Mouse (Mus musculus): ENCODE results near the gene Wbp1. TPM values are rescaled to one million over a fixed set of nuclear protein-coding genes. Genes with fewer than 3 reads are reported as not detected.

The Wbp1 gene
- total and polyA plus RNA-seq, 2 experiments from 2014 or later = 101 to 209 TPM

DNA sequence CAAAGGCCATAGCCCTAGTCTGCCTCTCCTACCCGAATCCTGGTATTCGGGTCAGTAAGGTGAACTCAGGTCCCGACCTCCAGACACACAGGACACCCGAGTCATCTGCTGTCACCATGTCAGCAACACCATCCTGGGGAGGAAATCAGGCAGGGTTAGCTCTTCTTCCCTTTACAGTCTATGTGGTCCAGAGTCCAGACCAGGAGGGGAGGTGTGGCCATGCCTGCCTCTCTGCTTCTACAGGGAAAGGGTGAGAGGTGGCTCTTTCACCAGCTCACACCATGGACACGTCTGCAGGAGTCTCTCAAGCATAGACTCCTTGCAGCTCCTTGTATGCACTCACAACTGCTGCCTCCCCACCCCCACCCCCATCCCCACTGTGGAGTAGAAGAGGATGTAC, 32.1 kb upstream of the Wbp1 start:
- H3K9ac ChIP-seq (replicated peaks; ENCODE audit: low read length) = no peak overlapping the region
- no peak for TF ChIP-seq CTCF (IDR thresholded peaks at IDR 0.05; ENCODE audit: low read depth)
- no peak overlapping the region for H3K27ac ChIP-seq
- 79% methylated on average over 5 of the region's 5 CpGs for WGBS
- no peaks in the 10 kb centered on the region for H3K4me1 ChIP-seq (ENCODE audit: insufficient read depth, low read length)
- H3K4me3 ChIP-seq (ENCODE audit: low read length) = no peak overlapping the region
- ATAC-seq (no peak), DNase-seq (ENCODE audit: low spot score) (no peak)
- no peaks in the 10 kb centered on the region for H3K9me3 ChIP-seq (ENCODE audit: low read length)
- H3K4me2 ChIP-seq (ENCODE audit: low read depth, low read length) = no peak overlapping the region
- H3K27me3 ChIP-seq (ENCODE audit: insufficient read depth, low read length) = no peaks in the 10 kb centered on the region
- 0 out of 2 replicates have a peak, but pooled peaks cover 4% of the 10 kb centered on the region for H3K36me3 ChIP-seq (ENCODE audit: insufficient read depth, low read length)

- H3K9ac ChIP-seq (replicated peaks; ENCODE audit: low read length) = no peak overlapping the region
- H3K4me3 ChIP-seq (ENCODE audit: low read length) = no peak overlapping the region
- no peak for TF ChIP-seq CTCF (IDR thresholded peaks at IDR 0.05; ENCODE audit: low read depth)
- DNase-seq (ENCODE audit: low spot score) (no peak), ATAC-seq (no peak)
- no peaks in the 10 kb centered on the region for H3K4me1 ChIP-seq (ENCODE audit: insufficient read depth, low read length)
- no peaks in the 10 kb centered on the region for H3K27me3 ChIP-seq (ENCODE audit: insufficient read depth, low read length)
- H3K9me3 ChIP-seq (ENCODE audit: low read length) = no peaks in the 10 kb centered on the region
- no peak overlapping the region for H3K4me2 ChIP-seq (ENCODE audit: low read depth, low read length)
- H3K36me3 ChIP-seq (ENCODE audit: insufficient read depth, low read length) = 0 out of 2 replicates have a peak, but pooled peaks cover 4% of the 10 kb centered on the region
- no peak overlapping the region for H3K27ac ChIP-seq
- WGBS = 86% methylated on average over 12 of the region's 12 CpGs
Measured at GRCm38 (mm10) chr6:83153038-83153437, 31.7 kb upstream of the Wbp1 start.

GRCm38 (mm10) chr6:83151721-83152120, 30.4 kb upstream of the Wbp1 start:
- WGBS = 25% methylated on average over 8 of the region's 8 CpGs
- DNase-seq (ENCODE audit: low spot score) = no peak
- no peak for TF ChIP-seq CTCF (IDR thresholded peaks at IDR 0.05; ENCODE audit: low read depth)
- no peaks in the 10 kb centered on the region for H3K27me3 ChIP-seq (ENCODE audit: insufficient read depth, low read length)
- no peak overlapping the region for H3K4me3 ChIP-seq (ENCODE audit: low read length)
- no peak overlapping the region for H3K27ac ChIP-seq
- H3K9ac ChIP-seq (replicated peaks; ENCODE audit: low read length) = no peak overlapping the region
- H3K36me3 ChIP-seq (ENCODE audit: insufficient read depth, low read length) = 0 out of 2 replicates have a peak, but pooled peaks cover 4% of the 10 kb centered on the region
- no peak for ATAC-seq
- H3K9me3 ChIP-seq (ENCODE audit: low read length) = no peaks in the 10 kb centered on the region
- no peaks in the 10 kb centered on the region for H3K4me1 ChIP-seq (ENCODE audit: insufficient read depth, low read length)
- no peak overlapping the region for H3K4me2 ChIP-seq (ENCODE audit: low read depth, low read length)

DNA sequence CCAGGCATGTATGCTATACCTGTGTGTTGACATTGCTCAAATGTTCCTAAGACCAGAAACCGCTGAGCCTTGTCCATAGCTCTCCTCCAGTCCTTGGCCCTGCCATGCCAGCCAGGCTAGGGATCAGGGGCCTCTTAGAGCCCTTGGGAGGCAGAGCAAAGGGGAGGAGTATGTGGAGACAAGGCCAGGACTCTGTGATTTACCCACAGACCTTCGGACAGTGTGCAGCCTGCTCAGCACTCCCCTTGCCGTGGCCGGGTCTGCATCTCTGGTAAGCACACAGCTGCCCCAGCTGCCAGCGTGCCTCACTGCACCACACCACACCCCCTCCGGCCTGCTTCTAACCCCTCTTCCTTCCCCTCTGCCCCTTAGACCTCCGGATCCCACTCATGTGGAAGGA, 25.9 kb upstream of the Wbp1 start:
- H3K9me3 ChIP-seq (ENCODE audit: low read length) = no peaks in the 10 kb centered on the region
- no peak overlapping the region for H3K4me2 ChIP-seq (ENCODE audit: low read depth, low read length)
- no peak overlapping the region for H3K4me3 ChIP-seq (ENCODE audit: low read length)
- no peak overlapping the region for H3K9ac ChIP-seq (replicated peaks; ENCODE audit: low read length)
- no peak for TF ChIP-seq CTCF (IDR thresholded peaks at IDR 0.05; ENCODE audit: low read depth)
- no peak overlapping the region for H3K27ac ChIP-seq
- no peak for ATAC-seq
- 0 out of 2 replicates have a peak, but pooled peaks cover 4% of the 10 kb centered on the region for H3K36me3 ChIP-seq (ENCODE audit: insufficient read depth, low read length)
- H3K27me3 ChIP-seq (ENCODE audit: insufficient read depth, low read length) = no peaks in the 10 kb centered on the region
- 0 out of 2 replicates have a peak, but pooled peaks cover 3% of the 10 kb centered on the region for H3K4me1 ChIP-seq (ENCODE audit: insufficient read depth, low read length)
- DNase-seq (ENCODE audit: low spot score) = no peak
- 66% methylated on average over 7 of the region's 7 CpGs for WGBS

DNA sequence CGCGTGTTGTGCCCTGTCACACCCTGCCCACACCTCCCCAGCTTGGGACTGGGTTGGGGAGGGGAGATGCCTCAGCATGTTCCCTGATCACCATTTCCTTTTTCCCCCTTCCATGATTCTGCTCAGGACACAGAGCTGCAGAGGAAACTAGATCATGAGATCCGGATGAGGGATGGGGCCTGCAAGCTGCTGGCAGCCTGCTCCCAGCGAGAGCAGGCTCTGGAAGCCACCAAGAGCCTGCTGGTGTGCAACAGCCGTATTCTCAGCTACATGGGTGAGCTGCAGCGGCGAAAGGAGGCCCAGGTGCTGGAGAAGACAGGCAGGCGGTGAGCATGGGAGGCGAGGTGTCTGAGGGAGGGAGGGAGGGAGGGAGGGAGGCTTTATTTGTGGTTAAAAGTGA, 24.4 kb upstream of the Wbp1 start:
- no peak overlapping the region for H3K9ac ChIP-seq (replicated peaks; ENCODE audit: low read length)
- TF ChIP-seq CTCF (IDR thresholded peaks at IDR 0.05; ENCODE audit: low read depth) = no peak
- H3K9me3 ChIP-seq (ENCODE audit: low read length) = no peaks in the 10 kb centered on the region
- no peak for ATAC-seq
- H3K27me3 ChIP-seq (ENCODE audit: insufficient read depth, low read length) = no peaks in the 10 kb centered on the region
- no peak overlapping the region for H3K4me3 ChIP-seq (ENCODE audit: low read length)
- H3K27ac ChIP-seq = no peak overlapping the region
- peaks cover 9% of the 10 kb centered on the region; the same call in 1 of the 2 replicates for H3K4me1 ChIP-seq (ENCODE audit: insufficient read depth, low read length)
- H3K4me2 ChIP-seq (ENCODE audit: low read depth, low read length) = no peak overlapping the region
- no peak for DNase-seq (ENCODE audit: low spot score)
- WGBS = 74% methylated on average over 9 of the region's 9 CpGs
- 0 out of 2 replicates have a peak, but pooled peaks cover 4% of the 10 kb centered on the region for H3K36me3 ChIP-seq (ENCODE audit: insufficient read depth, low read length)

DNA sequence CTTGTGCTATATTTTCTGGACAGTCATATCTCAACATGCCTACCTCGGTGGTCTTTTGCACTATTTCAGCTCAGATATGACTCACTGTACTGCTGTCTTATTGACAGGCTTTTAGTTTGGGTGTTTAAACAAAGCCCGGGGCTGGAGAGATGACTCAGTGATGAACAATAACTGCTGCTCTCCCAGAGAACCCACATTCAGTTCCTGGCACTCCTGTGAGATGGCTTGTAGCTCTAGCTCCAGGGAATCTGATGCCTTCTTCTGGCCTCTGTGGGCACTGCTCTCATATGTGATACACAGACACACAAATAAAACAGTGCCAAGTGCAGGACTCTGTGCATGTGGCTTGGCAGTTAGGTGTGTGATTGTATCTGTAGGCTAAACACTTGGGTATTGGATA, 23.9 kb upstream of the Wbp1 start:
- WGBS = 80% methylated on average over 2 of the region's 2 CpGs
- DNase-seq (ENCODE audit: low spot score) (no peak), ATAC-seq (no peak)
- Histone ChIP-seq H3K4me1 (ENCODE audit: insufficient read depth, low read length) (peaks cover 9% of the 10 kb centered on the region; the same call in 1 of the 2 replicates), H3K27ac (no peak overlapping the region), H3K9ac (replicated peaks; ENCODE audit: low read length) (no peak overlapping the region), H3K4me2 (ENCODE audit: low read depth, low read length) (no peak overlapping the region), H3K9me3 (ENCODE audit: low read length) (no peaks in the 10 kb centered on the region), H3K4me3 (ENCODE audit: low read length) (no peak overlapping the region), H3K36me3 (ENCODE audit: insufficient read depth, low read length) (0 out of 2 replicates have a peak, but pooled peaks cover 4% of the 10 kb centered on the region), H3K27me3 (ENCODE audit: insufficient read depth, low read length) (no peaks in the 10 kb centered on the region)
- 0 out of 2 replicates have a peak, but pooled peaks have one; percentile 4 for TF ChIP-seq CTCF (IDR thresholded peaks at IDR 0.05; ENCODE audit: low read depth)

DNA sequence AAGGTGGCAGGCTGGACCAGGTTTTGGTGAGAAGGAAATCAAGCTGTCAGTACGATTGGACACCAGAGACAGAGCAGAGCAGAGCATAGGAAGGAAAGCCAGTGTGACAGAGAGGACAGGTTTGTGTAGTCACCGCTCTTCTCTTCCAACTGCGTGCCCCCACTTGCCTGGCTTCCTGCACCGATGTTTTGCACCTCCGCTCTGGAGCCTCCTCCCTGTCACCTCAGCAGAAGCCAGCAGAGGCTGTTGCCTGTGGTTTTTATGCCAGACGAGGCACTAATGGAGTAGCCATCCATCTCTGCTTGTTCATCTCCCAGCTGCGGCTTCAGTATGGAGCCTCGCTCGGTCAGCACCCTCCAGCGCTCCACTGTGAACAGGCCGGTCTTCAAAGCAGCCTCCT, 21.5 kb upstream of the Wbp1 start:
- WGBS = 38% methylated on average over 11 of the region's 11 CpGs
- no peak for DNase-seq (ENCODE audit: low spot score)

More for the DNA sequence above, 21.5 kb upstream of the Wbp1 start:
- Histone ChIP-seq H3K4me1 (ENCODE audit: insufficient read depth, low read length) (peaks cover 9% of the 10 kb centered on the region; the same call in 1 of the 2 replicates), H3K9ac (replicated peaks; ENCODE audit: low read length) (no peak overlapping the region; the same call in 1 of the 2 replicates), H3K4me3 (ENCODE audit: low read length) (no peak overlapping the region), H3K36me3 (ENCODE audit: insufficient read depth, low read length) (no peaks in the 10 kb centered on the region), H3K27me3 (ENCODE audit: insufficient read depth, low read length) (no peaks in the 10 kb centered on the region), H3K4me2 (ENCODE audit: low read depth, low read length) (peak overlapping the region; percentile 65), H3K9me3 (ENCODE audit: low read length) (no peaks in the 10 kb centered on the region), H3K27ac (peak overlapping the region; percentile 11; the same call in 1 of the 2 replicates)
- ATAC-seq = no peak
- TF ChIP-seq CTCF (IDR thresholded peaks at IDR 0.05; ENCODE audit: low read depth) = no peak

Measured in hindbrain, postnatal 0 days (tissue).